Mouse (Mus musculus): ENCODE measurements around the gene 1500011B03Rik.

DNA sequence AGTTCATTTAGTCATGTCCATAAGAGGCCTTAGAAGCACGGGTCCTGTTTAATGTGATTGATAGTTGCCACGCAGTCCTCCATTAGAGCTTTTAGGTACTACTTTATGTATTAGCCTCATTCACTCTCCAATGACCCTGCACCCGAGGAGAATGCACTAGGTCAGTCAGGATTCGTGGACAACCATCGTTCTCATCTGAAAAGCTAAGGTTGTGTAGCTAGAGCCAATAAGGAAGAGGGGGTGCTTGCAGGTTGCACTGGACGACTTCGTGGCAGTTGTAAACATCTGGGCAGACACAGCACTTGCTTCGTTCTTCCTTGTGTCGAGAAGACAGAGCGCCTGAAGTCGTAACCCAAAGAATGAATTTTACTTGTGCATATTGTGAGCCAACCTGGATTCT is 49.5 kb downstream of the 1500011B03Rik start:
- no peak for TF ChIP-seq EP300 (IDR thresholded peaks at IDR 0.05; ENCODE audit: insufficient read depth, low read depth, low read length)
- TF ChIP-seq CTCF (IDR thresholded peaks at IDR 0.05; ENCODE audit: low read depth, low read length) = no peak
- TF ChIP-seq POLR2A (IDR thresholded peaks at IDR 0.05; ENCODE audit: insufficient read depth, low read length) = no peak

All from ES-Bruce4 (cell line).